Mouse (Mus musculus) erythroid progenitor cell, adult 5-6 weeks (primary cell): Measurements from ENCODE around the gene Serpinb1a. TPM values are rescaled to one million over a fixed set of nuclear protein-coding genes. Genes with fewer than 3 reads are reported as not detected.
A peak's percentile ranks its signal among the peaks of the same experiment; 100 is the strongest.
"Not testable (repeated sequence)": the region's sequence is repeated elsewhere in the genome, so short reads cannot be mapped to it uniquely, and the experiment has no call there.

Experiments
- ATAC-seq: replicated peaks from 2 replicates; pipeline ENCODE4 v1.8.0; 2016; ENCODE audit warnings: moderate number of reproducible peaks, mild to moderate bottlenecking, moderate TSS enrichment, inconsistent platforms; ENCODE audit not compliant: poor library complexity, low FRiP score, severe bottlenecking
- total RNA-seq, 2 experiments: library from RNA; stranded (forward) in 1 of 2; stranded (reverse) in 1 of 2; fragments of 150-400 nt in 1 of 2; fragments of 186-747, 209-891 nt in 1 of 2; gene quantifications; 2 replicates each; pipeline versions ENCODE4 v1.2.3 to v1.2.4; 2015 to 2017; ENCODE audit warnings: low replicate concordance in 2 of 2

Serpinb1a gene
- total RNA-seq (2015; ENCODE audit: low replicate concordance), result 77.8 and 91.8 TPM in 2 replicates
- total RNA-seq (2017; ENCODE audit: low replicate concordance), result 54.4 and 79.4 TPM in 2 replicates

DNA sequence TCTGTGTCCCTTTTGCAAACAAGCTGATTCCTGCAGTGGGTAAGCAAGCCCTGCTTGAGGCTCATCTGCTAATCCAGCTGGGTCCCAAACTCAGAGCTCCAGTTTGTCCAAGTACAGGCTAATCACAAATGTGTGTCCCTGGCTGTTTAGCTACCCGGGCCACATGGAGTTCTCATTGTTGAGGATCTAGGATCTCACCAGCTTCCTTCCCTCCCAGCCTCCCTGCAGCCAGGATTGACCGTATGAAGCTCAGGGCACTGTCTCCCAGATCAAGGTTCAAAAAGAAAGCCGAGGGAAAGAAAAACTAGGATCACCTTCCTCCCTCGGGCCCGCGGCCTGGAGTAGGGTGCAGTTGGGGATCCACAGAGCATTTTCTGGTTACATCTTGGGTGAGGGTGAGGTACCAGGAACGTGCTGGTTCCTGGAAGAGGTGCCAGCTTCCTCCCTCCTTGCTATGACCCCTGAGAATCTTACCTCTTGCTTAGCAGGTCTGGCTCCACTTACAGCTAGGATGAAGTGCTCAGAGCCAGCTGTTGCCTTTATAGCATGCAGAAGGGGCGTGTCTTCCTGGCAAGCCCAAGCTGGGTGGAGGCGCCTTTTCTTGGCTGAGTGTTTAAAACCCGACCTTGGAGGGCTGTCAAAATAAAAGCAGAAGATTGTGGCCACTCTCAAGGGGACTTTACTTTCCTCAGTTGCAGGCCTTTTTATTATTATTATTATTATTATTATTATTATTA, at the start of gene Serpinb1a:
Gene Serpinb1a (minus strand): TSS at position 518 of the 737 bp plus-strand sequence.
- no peak for ATAC-seq

DNA sequence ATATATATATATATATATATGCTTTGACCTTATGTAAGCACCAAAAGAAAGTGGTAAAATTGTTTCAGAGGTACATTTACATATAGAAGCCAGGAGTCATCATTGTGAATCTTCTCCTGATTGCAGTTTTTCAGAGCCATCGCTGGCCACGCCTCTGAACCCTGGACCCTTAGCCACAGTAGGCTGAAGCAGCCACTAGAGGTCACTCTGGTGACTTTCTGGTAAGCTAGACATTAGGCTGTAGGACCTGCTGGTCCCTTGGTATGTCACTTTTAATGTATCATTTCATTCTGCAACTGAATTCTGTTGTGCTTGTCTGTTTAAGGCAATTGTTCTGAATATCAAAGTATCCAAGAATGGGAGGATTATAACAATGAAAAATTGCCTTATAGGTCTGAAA, 49.7 kb upstream of the Serpinb1a start:
- ATAC-seq, result 0 out of 2 replicates have a peak, but pooled peaks have one; percentile 60

DNA sequence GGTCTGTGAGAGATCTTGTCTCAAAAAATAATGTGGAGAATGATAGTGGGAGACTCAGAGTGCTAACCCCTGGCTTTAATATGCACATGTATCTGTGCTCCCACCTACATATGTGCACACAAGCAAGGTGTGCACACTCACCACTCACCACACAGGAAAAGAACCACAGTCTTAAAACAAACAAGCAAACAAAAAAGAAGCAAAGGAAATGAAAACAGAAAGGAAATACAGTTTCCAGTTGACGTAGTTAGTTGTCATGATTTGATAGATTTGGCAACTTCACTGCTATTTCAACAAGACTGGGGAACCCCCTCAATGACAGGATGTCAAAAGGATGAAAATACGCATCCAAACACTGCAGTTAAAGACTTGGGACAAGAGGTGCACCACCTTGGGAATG, 48.1 kb upstream of the Serpinb1a start:
- ATAC-seq, result not testable (repeated sequence)

DNA sequence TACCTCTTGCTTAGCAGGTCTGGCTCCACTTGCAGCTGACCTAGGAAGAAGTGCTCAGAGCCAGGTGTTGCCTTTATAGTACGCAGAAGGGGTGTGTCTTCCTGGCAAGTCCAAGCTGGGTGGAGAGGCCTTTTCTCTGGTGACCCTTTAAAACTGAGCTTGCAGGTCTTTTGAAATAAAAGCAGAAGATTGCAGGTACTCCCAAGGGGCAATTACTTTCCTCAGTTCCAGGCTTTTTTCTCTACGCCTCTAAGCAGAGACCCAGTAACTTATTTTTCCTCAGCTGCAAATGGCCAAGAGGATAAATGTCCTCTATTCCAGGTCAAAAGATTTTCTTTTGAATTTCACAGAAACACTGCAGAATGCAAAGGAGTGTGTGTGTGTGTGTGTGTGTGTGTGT, 47.1 kb upstream of the Serpinb1a start, which contains the start of gene Serpinb1c:
Gene Serpinb1c (minus strand): TSS at position 101 of the 400 bp plus-strand sequence.
- no peak for ATAC-seq

DNA sequence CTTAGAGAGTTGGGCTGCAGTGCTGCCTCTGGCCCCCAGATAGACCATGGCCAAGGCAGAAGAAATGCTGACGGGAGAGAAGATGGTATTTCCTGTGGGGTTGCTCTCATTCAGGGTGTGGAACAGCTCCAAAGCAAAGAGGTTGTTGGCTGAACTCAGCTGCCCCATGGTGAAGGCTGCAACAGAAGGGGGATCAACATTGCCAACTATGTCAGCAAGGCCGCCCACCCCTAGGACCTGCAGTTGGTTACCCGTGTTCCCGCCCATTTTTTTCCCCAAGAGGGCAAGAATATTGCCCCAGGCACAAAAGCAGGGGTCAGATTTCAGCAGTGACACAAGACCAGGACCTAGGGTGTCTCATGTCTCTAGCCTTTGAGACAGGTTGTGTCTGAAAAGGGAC, 45.9 kb upstream of the Serpinb1a start:
- ATAC-seq, result no peak

DNA sequence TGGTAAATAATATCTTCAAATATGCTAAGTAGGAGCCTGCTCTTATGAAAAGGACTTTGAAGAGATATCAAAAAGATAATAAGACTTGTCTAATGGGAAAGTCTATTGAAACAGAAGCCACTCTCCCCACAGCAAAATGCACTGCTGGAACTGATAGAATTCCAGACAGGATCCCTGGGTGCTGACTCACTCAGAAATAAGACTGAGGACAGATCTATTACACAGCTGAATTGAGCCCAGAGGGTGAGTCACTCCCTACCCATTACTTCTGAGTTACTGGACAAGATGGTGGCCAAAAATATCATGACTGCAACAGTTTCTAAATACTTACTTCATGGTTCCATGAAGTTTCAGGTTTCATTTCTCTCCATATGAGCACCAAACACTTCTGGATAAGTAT, 33.8 kb upstream of the Serpinb1a start:
- ATAC-seq, result no peak

DNA sequence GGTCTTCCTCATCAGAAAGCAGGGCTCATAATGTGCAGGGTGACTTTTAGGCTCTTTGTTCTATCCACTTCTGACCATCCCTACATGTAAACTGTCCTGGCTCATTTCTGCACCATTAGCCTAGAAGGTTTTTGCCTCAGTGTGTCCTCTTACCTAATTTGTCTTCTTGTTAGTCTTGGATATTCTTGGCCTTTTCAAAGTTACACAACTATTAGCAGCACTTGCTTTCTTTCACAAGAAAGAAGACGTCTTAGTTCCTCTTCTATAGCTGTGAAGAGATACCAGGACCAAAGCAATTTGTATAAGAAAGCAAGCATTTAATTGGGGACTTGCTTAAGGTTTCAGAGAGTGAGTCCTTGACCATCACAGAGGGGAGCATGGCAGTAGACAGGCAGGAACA, 22.9 kb upstream of the Serpinb1a start:
- no peak for ATAC-seq

DNA sequence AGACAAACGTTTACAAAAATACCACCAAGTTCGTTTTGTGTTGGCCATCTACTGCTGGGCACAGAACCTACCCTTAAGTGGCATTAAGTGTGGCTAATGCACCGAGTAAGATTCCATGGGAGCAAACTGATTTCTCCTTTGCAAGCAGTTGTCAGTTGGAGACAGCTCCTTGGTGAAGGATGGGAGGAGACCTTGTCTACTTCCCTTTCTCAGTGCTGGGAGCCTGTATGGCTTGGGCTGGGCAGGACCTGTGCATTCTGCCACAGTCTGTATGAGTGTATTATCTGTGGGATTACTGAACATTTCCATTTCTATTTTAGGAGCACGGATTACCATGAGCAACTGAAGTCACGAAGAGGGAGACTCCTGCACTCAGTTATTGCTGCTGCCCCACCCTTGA, 17.9 kb upstream of the Serpinb1a start:
- no peak for ATAC-seq

DNA sequence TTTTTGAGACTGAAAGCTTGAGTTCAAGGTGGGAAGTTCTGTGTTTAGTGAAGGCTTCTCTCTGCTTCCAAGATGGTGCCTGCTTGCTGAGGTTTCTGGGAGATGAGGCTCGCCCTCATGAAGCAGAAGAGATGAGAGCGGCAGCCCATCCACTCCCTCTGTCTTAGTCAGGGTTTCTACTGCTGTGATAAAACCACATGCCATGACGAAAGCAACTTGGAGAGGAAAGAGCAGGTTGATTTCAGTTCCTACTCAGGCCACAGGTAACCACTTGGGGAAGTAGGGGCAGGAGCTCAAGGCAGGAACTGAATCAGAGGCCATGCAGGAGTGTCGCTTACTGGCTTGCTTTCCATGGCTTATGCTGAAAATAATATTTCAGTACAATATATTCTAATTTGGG, 17.2 kb upstream of the Serpinb1a start:
- not testable (repeated sequence) for ATAC-seq

DNA sequence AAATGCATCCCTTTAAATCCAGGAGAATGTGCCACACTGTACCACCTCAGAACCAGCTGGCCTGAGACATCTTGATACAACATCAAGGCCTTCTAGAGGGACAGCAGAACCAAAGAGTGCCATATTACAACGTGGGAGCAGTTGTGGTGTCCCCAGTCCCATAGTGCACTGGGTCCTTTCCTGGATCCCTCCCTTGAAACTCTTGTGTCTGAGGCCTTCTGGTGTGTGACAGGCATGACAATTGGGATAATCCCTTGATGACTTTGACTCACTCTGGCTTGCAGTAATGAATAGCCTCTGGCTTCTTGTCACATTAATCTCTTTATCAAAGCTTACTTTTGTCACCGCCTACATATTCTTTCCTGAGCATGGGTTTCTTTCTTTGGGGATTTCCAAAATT, 16.0 kb upstream of the Serpinb1a start:
- no peak for ATAC-seq

DNA sequence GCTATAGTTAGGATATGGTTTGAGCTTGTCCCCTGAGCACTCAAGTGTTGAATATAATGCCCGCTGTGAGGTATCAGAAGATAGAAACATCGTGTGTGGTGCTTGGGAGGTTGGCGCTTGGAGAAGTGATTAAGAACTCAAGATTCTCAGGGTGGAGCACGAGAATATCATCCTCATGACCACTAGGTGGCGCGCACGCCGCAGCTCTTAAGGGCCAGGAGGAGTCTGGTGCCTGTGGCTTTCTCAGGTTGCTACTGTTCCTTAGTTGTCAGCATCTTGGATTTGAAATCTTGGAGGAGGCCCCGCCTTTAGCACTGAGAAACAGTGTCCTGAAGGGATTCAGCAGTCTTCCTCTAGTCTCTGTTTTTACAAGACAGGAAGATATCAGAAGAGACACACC, 15.5 kb upstream of the Serpinb1a start:
- peak; percentile 80 for ATAC-seq

DNA sequence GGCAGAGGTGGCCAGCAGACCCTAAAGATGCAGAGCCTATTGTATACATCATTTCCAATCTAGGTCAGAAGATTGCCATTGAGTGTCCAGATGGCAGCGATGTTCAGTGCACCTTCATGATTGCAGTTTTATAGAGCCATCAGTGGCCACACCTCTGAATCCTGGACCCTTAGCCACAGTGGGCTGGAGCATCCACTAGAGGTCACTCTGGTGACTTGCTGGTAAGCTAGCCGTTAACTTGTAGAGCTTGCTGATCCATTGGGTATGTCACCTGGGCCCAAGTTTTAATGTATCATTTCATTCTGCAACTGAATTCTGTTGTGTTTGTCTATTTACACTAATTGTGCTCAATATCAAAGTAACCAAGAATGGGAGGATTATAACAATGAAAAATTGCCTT, 14.6 kb upstream of the Serpinb1a start:
- no peak for ATAC-seq

DNA sequence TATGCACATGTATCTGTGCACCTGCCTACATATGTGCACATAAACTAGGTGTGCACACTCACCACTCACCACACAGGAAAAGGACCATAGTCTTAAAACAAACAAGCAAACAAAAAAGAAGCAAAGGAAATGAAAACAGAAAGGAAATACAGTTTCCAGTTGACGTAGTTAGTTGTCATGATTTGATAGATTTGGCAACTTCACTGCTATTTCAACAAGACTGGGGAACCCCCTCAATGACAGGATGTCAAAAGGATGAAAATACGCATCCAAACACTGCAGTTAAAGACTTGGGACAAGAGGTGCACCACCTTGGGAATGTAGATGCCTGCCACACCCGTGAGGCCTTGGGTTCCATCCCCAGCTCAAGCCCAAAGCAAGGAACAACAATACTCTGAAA, 13.5 kb upstream of the Serpinb1a start:
- not testable (repeated sequence) for ATAC-seq

DNA sequence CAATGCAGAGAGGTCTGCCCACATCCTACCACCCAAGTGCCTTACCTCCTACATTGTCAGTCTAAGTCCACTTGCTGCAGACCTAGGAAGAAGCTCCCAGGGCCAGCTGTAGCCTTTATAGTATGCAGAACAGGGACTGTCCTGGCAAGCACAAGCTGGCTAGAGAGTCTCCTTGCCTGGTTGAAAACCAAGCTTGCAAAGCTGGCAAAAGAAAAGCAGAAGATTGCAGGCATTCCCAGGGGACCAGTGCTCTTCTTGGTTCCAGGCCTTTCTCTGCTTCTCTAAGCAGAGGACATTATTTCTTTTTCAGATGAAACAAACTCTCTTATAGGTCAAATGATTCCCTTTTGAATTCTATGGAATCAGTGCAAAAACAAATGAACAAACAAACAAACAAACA, 12.5 kb upstream of the Serpinb1a start:
- no peak for ATAC-seq

DNA sequence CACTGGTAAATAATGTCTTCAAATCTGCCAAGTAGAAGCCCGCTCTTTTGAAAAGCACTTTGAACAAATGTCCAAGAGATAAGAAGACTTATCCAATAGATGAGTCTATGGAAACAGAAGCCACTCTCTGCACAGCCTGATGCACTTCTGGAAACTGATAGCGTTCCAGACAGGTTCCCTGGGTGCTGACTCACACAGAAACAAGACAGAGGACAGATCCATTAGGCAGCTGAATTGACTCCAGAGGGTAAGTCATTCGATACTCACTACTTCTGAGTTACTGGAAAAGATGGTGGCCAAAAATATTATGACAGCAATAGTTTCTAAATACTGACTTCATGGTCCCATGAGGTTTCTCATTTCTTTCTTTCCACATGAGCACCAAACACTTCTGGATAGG, 9.8 kb upstream of the Serpinb1a start:
- no peak for ATAC-seq

DNA sequence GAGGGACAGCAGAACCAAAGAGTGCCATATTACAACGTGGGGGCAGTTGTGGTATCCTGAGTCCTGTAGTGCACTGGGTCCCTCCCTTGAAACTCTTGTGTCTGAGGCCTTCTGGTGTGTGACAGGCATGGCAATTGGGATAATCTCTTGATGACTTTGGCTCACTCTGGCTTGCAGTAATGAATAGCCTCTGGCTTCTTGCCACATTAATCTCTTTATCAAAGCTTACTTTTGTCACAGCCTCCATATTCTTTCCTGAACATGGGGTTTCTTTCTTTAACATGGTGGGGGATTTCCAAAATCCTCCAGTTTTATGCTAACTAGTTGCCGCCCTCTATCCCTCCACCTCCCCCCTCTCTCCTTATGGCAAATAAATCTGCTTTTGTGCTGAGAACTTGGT, 2.1 kb upstream of the Serpinb1a start:
- no peak for ATAC-seq

DNA sequence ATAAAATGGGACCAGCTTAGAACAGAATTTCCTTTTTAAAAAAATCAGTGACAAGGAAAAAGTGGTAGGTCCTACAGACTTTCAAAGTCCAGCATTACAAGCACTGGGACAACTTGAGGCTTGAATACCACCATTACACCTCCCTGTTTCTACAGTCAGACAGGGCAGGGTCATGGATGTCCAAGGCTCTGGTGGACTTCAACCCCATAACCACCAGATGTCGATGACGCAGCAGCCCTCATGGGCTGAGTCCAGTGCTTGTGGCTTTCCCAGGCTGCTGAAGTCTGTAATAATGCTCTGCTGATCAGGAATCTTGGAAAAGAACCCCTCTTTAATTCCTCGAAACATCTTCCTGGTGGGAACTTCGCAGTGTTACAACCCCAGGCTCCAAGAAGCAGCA, 1.6 kb upstream of the Serpinb1a start:
- ATAC-seq, result no peak

DNA sequence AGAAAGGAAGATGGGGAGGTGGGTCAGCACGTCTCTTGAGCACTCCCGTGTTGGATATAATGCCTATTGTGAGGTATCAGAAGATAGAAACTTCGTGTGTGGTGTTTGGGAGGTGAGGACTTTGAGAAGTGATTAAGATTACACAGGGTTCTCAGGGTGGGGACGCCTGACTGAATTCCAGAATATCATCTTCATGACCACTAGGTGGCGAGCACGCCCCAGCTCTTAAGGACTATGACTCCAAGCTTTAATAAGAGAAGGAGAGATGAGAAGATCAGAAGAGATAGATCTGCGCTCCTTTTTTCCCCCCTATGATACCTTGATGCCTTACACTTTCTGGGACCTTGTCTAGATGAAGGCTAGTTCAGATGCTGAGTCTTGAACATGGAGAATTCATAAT, 982 bp upstream of the Serpinb1a start:
- peak; percentile 55; the same call in 1 of the 2 replicates for ATAC-seq

DNA sequence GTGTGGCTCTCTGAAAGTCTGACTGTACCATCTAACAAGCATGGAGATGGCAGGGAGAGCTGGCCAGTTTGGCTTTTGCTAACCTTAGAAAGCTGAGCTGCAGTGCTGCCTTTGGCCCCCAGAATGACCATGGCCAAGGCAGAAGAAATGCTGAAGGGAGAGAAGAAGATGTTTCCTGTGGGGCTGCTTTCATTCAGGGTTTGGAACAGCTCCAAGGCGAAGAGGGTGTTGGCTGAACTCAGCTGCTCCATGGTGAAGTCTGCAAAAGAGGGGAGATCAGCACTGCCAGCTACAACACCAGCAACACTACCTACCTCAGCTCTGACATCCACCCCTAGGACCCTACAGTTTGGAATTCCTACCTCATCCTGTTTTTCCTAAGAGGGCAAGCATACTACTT, 829 bp downstream of the Serpinb1a start:
- no peak for ATAC-seq

DNA sequence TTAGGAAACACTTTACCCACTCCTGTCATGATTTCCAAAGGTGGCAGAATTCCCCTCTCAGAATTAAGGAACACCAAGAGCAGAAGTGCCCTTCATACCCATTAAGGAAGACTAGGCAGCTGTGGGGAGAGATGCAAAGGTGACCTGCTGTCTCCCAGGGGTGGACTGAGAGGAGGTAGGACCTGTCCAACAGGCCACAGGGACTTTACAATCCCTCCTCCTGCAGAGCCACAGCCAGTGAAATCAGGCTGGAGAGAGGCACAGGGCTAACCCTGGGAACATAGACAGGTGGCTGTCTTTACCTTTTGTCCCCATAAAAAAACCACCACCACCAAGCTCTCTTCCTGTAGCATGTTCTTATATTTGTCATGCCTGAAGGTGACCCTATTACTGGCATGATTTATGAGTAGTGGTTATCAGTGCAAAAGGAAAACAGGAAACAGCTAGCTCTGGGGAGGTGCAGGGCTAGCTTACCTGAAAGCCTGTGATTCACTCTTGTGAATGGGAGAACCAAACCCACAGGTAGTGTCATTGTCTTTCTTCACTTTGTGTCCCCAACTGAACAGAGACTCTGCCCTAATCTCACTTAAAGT, 1.4 kb downstream of the Serpinb1a start:
- no peak for ATAC-seq

DNA sequence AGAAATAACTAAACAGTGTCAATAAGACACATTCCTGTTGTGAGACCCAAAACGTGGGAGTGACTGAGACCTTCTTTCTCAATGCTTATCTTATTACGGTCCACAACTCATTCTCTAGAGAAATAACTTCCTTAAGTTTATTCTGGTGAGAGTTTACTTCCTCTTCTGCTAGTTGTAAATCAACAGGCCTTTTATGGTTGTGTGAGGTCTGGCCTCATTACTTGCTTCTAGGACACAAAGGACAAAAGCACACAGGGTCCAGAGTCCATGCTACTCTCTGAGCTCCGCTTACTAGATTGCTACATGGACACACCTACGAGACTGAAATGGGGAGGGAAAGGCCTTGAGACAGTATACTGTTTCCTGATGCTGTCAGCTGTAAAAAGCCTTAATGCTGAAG, 1.9 kb downstream of the Serpinb1a start:
- ATAC-seq, result no peak
